Mouse (Mus musculus): ENCODE data around the gene Uap1. TPM values are rescaled to one million over a fixed set of nuclear protein-coding genes. Genes with fewer than 3 reads are reported as not detected.

Uap1 gene
- polyA plus RNA-seq, 1 experiment from 2014 or later = 53.6 TPM

GRCm38 (mm10) chr1:170190225-170190624 is 15.5 kb upstream of the Uap1 start:
- no peak for TF ChIP-seq CTCF (IDR thresholded peaks at IDR 0.05; ENCODE audit: low read depth)
- no peak overlapping the region for H3K4me3 ChIP-seq (replicated peaks; ENCODE audit: low read depth, low read length)
- 56% methylated on average over 4 of the region's 4 CpGs for WGBS
- no peak for DNase-seq (ENCODE audit: low spot score)
- ATAC-seq (replicated peaks; ENCODE audit: low FRiP score, low read depth) = no peak
- no peaks in the 10 kb centered on the region for H3K4me1 ChIP-seq (replicated peaks; ENCODE audit: insufficient read depth, low read length)
- H3K36me3 ChIP-seq (ENCODE audit: insufficient read depth, low read length) = peaks cover 20% of the 10 kb centered on the region
- no peaks in the 10 kb centered on the region for H3K27me3 ChIP-seq (ENCODE audit: insufficient read depth, low read length)
- no peak overlapping the region for H3K4me2 ChIP-seq (ENCODE audit: low read length)
- H3K9ac ChIP-seq (ENCODE audit: low read depth, low read length) = no peak overlapping the region
- H3K9me3 ChIP-seq (replicated peaks; ENCODE audit: low read length) = no peaks in the 10 kb centered on the region
- H3K27ac ChIP-seq = no peak overlapping the region

DNA sequence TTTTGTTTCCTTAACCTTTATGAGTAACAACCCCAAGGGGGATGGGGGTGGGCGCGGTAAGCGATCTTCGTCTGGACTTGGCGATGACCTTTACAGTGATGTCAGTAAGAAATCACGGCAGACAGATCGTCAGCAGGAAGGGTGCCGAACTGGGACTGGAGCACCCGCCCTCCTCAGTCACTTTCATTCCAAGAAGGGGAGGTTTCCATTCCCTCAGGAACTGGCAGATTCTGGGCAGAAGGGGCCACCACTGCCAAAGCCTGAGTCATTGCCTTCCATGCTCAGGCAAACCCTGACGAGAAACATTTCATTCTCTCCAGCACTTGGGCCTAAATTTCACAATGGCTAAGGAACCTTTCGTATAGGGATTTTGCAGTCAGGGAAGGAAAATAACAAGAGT is 13.8 kb upstream of the Uap1 start:
- 38% methylated on average over 11 of the region's 11 CpGs for WGBS
- TF ChIP-seq CTCF (IDR thresholded peaks at IDR 0.05; ENCODE audit: low read depth) = no peak

GRCm38 (mm10) chr1:170186531-170186930 is 11.8 kb upstream of the Uap1 start:
- Histone ChIP-seq H3K4me3 (replicated peaks; ENCODE audit: low read depth, low read length) (no peak overlapping the region), H3K4me2 (ENCODE audit: low read length) (no peak overlapping the region), H3K27me3 (ENCODE audit: insufficient read depth, low read length) (no peaks in the 10 kb centered on the region), H3K9ac (ENCODE audit: low read depth, low read length) (no peak overlapping the region), H3K27ac (no peak overlapping the region), H3K36me3 (ENCODE audit: insufficient read depth, low read length) (no peaks in the 10 kb centered on the region), H3K4me1 (replicated peaks; ENCODE audit: insufficient read depth, low read length) (no peaks in the 10 kb centered on the region), H3K9me3 (replicated peaks; ENCODE audit: low read length) (no peaks in the 10 kb centered on the region)
- ATAC-seq (replicated peaks; ENCODE audit: low FRiP score, low read depth) (no peak), DNase-seq (ENCODE audit: low spot score) (no peak)
- no peak for TF ChIP-seq CTCF (IDR thresholded peaks at IDR 0.05; ENCODE audit: low read depth)
- 87% methylated on average over 5 of the region's 5 CpGs for WGBS

More for the DNA sequence above, 13.8 kb upstream of the Uap1 start:
- H3K4me3 ChIP-seq (replicated peaks; ENCODE audit: low read depth, low read length) = no peak overlapping the region
- peaks cover 11% of the 10 kb centered on the region for H3K36me3 ChIP-seq (ENCODE audit: insufficient read depth, low read length)
- ATAC-seq (replicated peaks; ENCODE audit: low FRiP score, low read depth) (no peak), DNase-seq (ENCODE audit: low spot score) (peak; percentile 4)
- H3K27ac ChIP-seq = no peak overlapping the region
- no peaks in the 10 kb centered on the region for H3K4me1 ChIP-seq (replicated peaks; ENCODE audit: insufficient read depth, low read length)
- no peaks in the 10 kb centered on the region for H3K9me3 ChIP-seq (replicated peaks; ENCODE audit: low read length)
- H3K9ac ChIP-seq (ENCODE audit: low read depth, low read length) = no peak overlapping the region
- no peak overlapping the region; the same call in 1 of the 2 replicates for H3K4me2 ChIP-seq (ENCODE audit: low read length)
- no peaks in the 10 kb centered on the region for H3K27me3 ChIP-seq (ENCODE audit: insufficient read depth, low read length)

DNA sequence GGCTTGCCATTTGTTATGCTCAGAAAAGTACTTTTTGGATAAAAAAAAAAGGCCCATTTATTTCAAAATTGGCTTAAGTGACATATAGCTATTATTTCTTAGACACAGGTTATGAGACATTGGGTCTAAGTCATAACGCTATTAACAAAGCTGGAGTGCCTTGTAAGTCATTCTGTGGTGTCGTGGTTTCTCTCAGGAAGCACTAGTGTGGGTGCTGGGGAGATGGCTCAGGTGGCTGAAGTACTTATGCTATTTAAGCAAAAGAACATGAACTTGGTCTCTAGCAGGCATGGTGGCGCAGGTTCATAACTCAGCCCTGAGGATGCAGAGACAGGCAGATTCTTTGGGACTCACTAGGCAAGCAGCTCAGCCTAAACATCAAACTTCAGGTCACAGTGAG is 10.4 kb upstream of the Uap1 start:
- DNase-seq (ENCODE audit: low spot score) (no peak), ATAC-seq (replicated peaks; ENCODE audit: low FRiP score, low read depth) (no peak)
- no peak for TF ChIP-seq CTCF (IDR thresholded peaks at IDR 0.05; ENCODE audit: low read depth)

DNA sequence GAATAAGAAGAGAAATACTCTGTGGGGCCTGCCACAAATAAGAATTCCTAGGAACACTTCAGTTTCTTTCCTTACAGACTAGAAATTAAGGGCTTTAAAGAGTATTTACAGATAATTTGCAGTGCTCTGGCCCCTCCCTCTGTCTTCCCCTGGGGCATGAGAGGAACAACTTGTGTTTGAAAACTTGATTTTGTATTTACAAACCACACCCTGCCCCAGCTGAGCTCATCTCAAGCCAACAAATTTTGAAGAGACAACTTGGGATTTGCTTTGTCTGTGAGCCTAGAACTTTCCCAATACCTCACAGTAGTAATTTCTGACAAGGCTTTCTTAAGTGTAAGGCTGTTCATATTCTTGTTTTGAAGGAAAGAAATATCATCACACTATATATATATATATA is 7.9 kb upstream of the Uap1 start:
- TF ChIP-seq CTCF (IDR thresholded peaks at IDR 0.05; ENCODE audit: low read depth) = no peak
- Histone ChIP-seq H3K4me3 (replicated peaks; ENCODE audit: low read depth, low read length) (no peak overlapping the region), H3K9me3 (replicated peaks; ENCODE audit: low read length) (no peaks in the 10 kb centered on the region), H3K9ac (ENCODE audit: low read depth, low read length) (no peak overlapping the region), H3K27me3 (ENCODE audit: insufficient read depth, low read length) (no peaks in the 10 kb centered on the region), H3K27ac (no peak overlapping the region), H3K4me2 (ENCODE audit: low read length) (no peak overlapping the region), H3K36me3 (ENCODE audit: insufficient read depth, low read length) (no peaks in the 10 kb centered on the region), H3K4me1 (replicated peaks; ENCODE audit: insufficient read depth, low read length) (no peaks in the 10 kb centered on the region)
- DNase-seq (ENCODE audit: low spot score) = no peak
- no peak for ATAC-seq (replicated peaks; ENCODE audit: low FRiP score, low read depth)

More for the DNA sequence above, 10.4 kb upstream of the Uap1 start:
- no peaks in the 10 kb centered on the region for H3K9me3 ChIP-seq (replicated peaks; ENCODE audit: low read length)
- H3K9ac ChIP-seq (ENCODE audit: low read depth, low read length) = no peak overlapping the region
- no peak overlapping the region for H3K4me2 ChIP-seq (ENCODE audit: low read length)
- WGBS = 88% methylated on average over 3 of the region's 3 CpGs
- no peaks in the 10 kb centered on the region for H3K36me3 ChIP-seq (ENCODE audit: insufficient read depth, low read length)
- H3K4me3 ChIP-seq (replicated peaks; ENCODE audit: low read depth, low read length) = no peak overlapping the region
- H3K27me3 ChIP-seq (ENCODE audit: insufficient read depth, low read length) = no peaks in the 10 kb centered on the region
- H3K27ac ChIP-seq = no peak overlapping the region
- H3K4me1 ChIP-seq (replicated peaks; ENCODE audit: insufficient read depth, low read length) = no peaks in the 10 kb centered on the region

- H3K36me3 ChIP-seq (ENCODE audit: insufficient read depth, low read length) = no peaks in the 10 kb centered on the region
- no peak overlapping the region for H3K4me3 ChIP-seq (replicated peaks; ENCODE audit: low read depth, low read length)
- DNase-seq (ENCODE audit: low spot score) (no peak), ATAC-seq (replicated peaks; ENCODE audit: low FRiP score, low read depth) (no peak)
- 0 out of 2 replicates have a peak, but pooled peaks cover 9% of the 10 kb centered on the region for H3K4me1 ChIP-seq (replicated peaks; ENCODE audit: insufficient read depth, low read length)
- H3K27ac ChIP-seq = no peak overlapping the region
- no peak overlapping the region for H3K9ac ChIP-seq (ENCODE audit: low read depth, low read length)
- WGBS = 82% methylated on average over 8 of the region's 8 CpGs
- H3K27me3 ChIP-seq (ENCODE audit: insufficient read depth, low read length) = no peaks in the 10 kb centered on the region
- no peak for TF ChIP-seq CTCF (IDR thresholded peaks at IDR 0.05; ENCODE audit: low read depth)
- H3K9me3 ChIP-seq (replicated peaks; ENCODE audit: low read length) = no peaks in the 10 kb centered on the region
- no peak overlapping the region for H3K4me2 ChIP-seq (ENCODE audit: low read length)
These were observed 2.0 kb upstream of the Uap1 start for GRCm38 (mm10) chr1:170176661-170177239.

DNA sequence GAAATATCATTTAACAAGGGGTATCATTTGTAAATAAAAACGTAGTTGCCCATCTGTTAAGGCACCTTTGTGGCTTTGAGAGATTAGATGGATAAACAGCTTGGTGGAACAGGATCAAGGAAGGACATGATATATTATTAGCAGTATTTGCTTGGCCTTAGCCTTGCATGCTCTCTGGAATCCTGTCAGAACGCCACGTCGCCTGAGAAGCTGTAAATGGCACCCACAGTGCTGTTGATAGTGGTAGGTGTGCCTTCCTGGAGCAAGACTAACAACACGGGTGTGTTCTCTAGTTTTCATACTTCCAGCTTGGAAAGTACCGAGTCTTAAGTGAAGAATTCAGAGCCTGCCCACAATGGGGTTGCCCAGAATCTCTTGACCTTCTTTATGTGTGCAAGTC is 1.1 kb upstream of the Uap1 start:
- Histone ChIP-seq H3K9me3 (replicated peaks; ENCODE audit: low read length) (no peaks in the 10 kb centered on the region), H3K36me3 (ENCODE audit: insufficient read depth, low read length) (no peaks in the 10 kb centered on the region), H3K9ac (ENCODE audit: low read depth, low read length) (no peak overlapping the region), H3K27ac (no peak overlapping the region), H3K27me3 (ENCODE audit: insufficient read depth, low read length) (no peaks in the 10 kb centered on the region), H3K4me1 (replicated peaks; ENCODE audit: insufficient read depth, low read length) (0 out of 2 replicates have a peak, but pooled peaks cover 9% of the 10 kb centered on the region), H3K4me3 (replicated peaks; ENCODE audit: low read depth, low read length) (no peak overlapping the region), H3K4me2 (ENCODE audit: low read length) (no peak overlapping the region)
- no peak for TF ChIP-seq CTCF (IDR thresholded peaks at IDR 0.05; ENCODE audit: low read depth)
- ATAC-seq (replicated peaks; ENCODE audit: low FRiP score, low read depth) = no peak
- DNase-seq (ENCODE audit: low spot score) = no peak
- 54% methylated on average over 6 of the region's 6 CpGs for WGBS

All from kidney, postnatal 0 days (tissue).